Mouse (Mus musculus): Measurements from ENCODE around the gene Gm10639. TPM values are rescaled to one million over a fixed set of nuclear protein-coding genes. Genes with fewer than 3 reads are reported as not detected.
"Not testable (repeated sequence)": the region's sequence is repeated elsewhere in the genome, so short reads cannot be mapped to it uniquely, and the experiment has no call there.

Gm10639 gene
- polyA plus RNA-seq, 1 experiment from 2014 or later, result not detected

GRCm38 (mm10) chr9:78298232-78298631 is 8.5 kb downstream of the Gm10639 start:
- no peak for ATAC-seq (ENCODE audit: insufficient read depth)
- H3K27me3 ChIP-seq, result no peaks in the 10 kb centered on the region
- no peaks in the 10 kb centered on the region for H3K9me3 ChIP-seq (replicated peaks)
- 61% methylated on average over 1 of the region's 1 CpGs for WGBS (ENCODE audit: insufficient replicate concordance)
- H3K4me3 ChIP-seq (replicated peaks), result no peak overlapping the region
- H3K4me1 ChIP-seq (replicated peaks), result no peaks in the 10 kb centered on the region
- no peaks in the 10 kb centered on the region for H3K36me3 ChIP-seq (replicated peaks)
- H3K9ac ChIP-seq, result no peak overlapping the region
- H3K27ac ChIP-seq (replicated peaks), result no peak overlapping the region
- no peak overlapping the region for H3K4me2 ChIP-seq

GRCm38 (mm10) chr9:78299143-78299542 is 9.4 kb downstream of the Gm10639 start:
- H3K9me3 ChIP-seq (replicated peaks); H3K4me1 ChIP-seq (replicated peaks); H3K4me3 ChIP-seq (replicated peaks); H3K4me2 ChIP-seq; H3K27me3 ChIP-seq; H3K27ac ChIP-seq (replicated peaks); ATAC-seq (ENCODE audit: insufficient read depth); H3K9ac ChIP-seq; H3K36me3 ChIP-seq (replicated peaks): not testable (repeated sequence)
- 38% methylated on average over 1 of the region's 1 CpGs for WGBS (ENCODE audit: insufficient replicate concordance)

GRCm38 (mm10) chr9:78308122-78308521 is 18.4 kb downstream of the Gm10639 start:
- not testable (repeated sequence) for H3K9ac ChIP-seq; ATAC-seq (ENCODE audit: insufficient read depth); H3K9me3 ChIP-seq (replicated peaks); H3K27ac ChIP-seq (replicated peaks); H3K27me3 ChIP-seq; H3K4me2 ChIP-seq; H3K4me3 ChIP-seq (replicated peaks); H3K4me1 ChIP-seq (replicated peaks); H3K36me3 ChIP-seq (replicated peaks)
- 39% methylated on average over 3 of the region's 3 CpGs for WGBS (ENCODE audit: insufficient replicate concordance)

DNA sequence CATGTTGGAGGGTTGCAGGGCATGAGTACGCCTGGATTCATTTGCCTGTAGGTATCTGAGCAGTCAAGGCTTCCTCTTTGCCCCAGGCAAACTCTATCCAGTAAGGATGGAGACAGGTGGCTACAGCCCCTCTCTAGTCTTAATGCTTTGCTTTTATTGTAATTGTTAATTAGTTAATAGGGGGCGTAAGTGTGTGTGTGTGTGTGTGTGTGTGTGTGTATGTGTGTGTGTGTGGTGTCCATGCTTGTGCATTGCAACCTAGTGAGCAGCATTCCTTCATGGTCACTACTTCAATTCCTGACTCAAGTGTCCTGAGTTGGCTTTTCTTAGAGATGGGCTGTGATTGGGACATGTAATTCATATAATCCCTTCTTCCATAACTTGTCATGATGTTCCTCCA is 25.0 kb downstream of the Gm10639 start, which contains the start of gene Omt2a:
Gene Omt2a (minus strand): TSS at position 101 of the 400 bp plus-strand sequence.
- H3K4me1 ChIP-seq (replicated peaks), result no peaks in the 10 kb centered on the region
- no peak within 1 kb of the TSS for H3K27ac ChIP-seq (replicated peaks)
- ATAC-seq (ENCODE audit: insufficient read depth), result no peak
- H3K27me3 ChIP-seq, result no peaks in the 10 kb centered on the region
- 57% methylated on average over 2 of the region's 2 CpGs for WGBS (ENCODE audit: insufficient replicate concordance)
- no peak within 1 kb of the TSS for H3K9ac ChIP-seq
- no peaks in the 10 kb centered on the region for H3K36me3 ChIP-seq (replicated peaks)
- H3K4me2 ChIP-seq, result no peak within 1 kb of the TSS
- H3K4me3 ChIP-seq (replicated peaks), result no peak within 1 kb of the TSS
- H3K9me3 ChIP-seq (replicated peaks), result no peaks in the 10 kb centered on the region

GRCm38 (mm10) chr9:78319499-78319898 is 29.8 kb downstream of the Gm10639 start:
- Histone ChIP-seq H3K27ac (replicated peaks) (no peak overlapping the region), H3K4me3 (replicated peaks) (no peak overlapping the region), H3K36me3 (replicated peaks) (no peaks in the 10 kb centered on the region), H3K9me3 (replicated peaks) (no peaks in the 10 kb centered on the region), H3K27me3 (no peaks in the 10 kb centered on the region), H3K4me2 (no peak overlapping the region), H3K9ac (no peak overlapping the region), H3K4me1 (replicated peaks) (no peaks in the 10 kb centered on the region)
- WGBS (ENCODE audit: insufficient replicate concordance), result 13% methylated on average over 1 of the region's 1 CpGs
- no peak for ATAC-seq (ENCODE audit: insufficient read depth)

DNA sequence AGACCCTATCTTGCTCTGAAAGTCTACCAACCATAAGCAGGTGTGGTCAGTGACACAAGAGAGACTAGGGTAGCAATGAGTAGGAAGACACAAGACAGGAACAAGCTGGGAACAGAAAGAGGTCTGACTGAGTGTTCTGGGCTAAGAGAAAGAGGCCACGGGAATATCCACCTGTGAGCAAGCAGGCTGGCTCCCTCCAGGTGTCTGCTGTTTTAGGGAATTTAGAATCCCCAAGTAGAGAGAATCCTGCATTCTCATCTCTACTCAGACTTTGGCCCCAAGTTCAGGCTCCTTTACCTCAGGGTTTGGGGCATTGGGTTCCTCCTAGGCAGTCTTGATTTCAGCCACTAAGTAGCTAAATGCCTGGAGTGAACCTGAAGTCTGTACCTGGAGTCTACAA is 37.6 kb downstream of the Gm10639 start, which contains the start of gene Omt2b:
Gene Omt2b (plus strand): TSS at position 301 of the 400 bp plus-strand sequence.
- not testable (repeated sequence) for H3K27ac ChIP-seq (replicated peaks); H3K9me3 ChIP-seq (replicated peaks); H3K4me3 ChIP-seq (replicated peaks); H3K4me1 ChIP-seq (replicated peaks); H3K9ac ChIP-seq; H3K27me3 ChIP-seq; ATAC-seq (ENCODE audit: insufficient read depth); H3K4me2 ChIP-seq; H3K36me3 ChIP-seq (replicated peaks)
- WGBS (ENCODE audit: insufficient replicate concordance), result 56% methylated on average over 1 of the region's 1 CpGs

DNA sequence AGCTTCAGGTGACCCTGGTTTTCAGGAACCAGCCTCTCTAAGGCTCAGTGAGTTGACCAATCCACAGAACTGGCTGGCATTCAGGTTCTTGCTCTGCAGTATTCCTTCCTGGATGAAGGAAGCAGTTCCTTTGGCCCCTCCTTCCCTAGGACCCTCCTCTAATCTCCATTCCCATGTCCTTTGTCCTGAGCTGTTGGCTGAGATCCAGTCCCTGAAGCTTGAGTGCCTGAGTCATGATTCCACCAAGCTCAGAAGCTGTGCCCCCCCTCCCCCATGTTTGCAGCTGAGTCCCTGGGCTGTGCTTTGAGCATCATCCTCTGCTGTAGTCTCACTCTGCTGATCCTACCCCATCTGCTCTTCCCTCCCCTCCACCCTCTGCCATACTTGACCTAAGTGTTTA is 47.3 kb downstream of the Gm10639 start:
- not testable (repeated sequence) for H3K9me3 ChIP-seq (replicated peaks); ATAC-seq (ENCODE audit: insufficient read depth); H3K4me2 ChIP-seq; H3K4me1 ChIP-seq (replicated peaks); H3K9ac ChIP-seq; H3K27me3 ChIP-seq; H3K36me3 ChIP-seq (replicated peaks); H3K4me3 ChIP-seq (replicated peaks); H3K27ac ChIP-seq (replicated peaks)

DNA sequence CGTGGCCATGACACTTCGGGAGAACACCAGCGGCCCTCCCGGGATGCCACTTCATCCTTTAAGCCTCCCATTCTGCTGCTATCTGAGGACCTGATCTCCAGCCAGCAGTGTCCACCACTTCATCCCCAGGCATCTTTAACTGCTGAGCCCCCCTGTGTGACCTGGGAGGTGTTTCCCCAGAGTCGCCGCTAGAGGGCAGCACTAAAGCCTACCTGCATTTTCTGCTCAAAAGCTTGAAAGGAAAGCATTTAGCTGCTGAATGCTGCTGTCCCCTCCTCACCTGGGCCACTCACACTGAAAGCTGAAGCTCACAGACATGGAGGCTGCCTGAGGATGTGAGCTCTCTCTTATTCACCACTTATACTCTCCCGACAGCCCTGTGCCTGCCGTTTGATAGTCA is 50.6 kb downstream of the Gm10639 start:
- ATAC-seq (ENCODE audit: insufficient read depth); H3K9ac ChIP-seq; H3K36me3 ChIP-seq (replicated peaks); H3K27ac ChIP-seq (replicated peaks); H3K9me3 ChIP-seq (replicated peaks); H3K4me1 ChIP-seq (replicated peaks); H3K4me3 ChIP-seq (replicated peaks); H3K27me3 ChIP-seq; H3K4me2 ChIP-seq: not testable (repeated sequence)
- 19% methylated on average over 8 of the region's 8 CpGs for WGBS (ENCODE audit: insufficient replicate concordance)

- 68% methylated on average over 4 of the region's 4 CpGs for WGBS (ENCODE audit: insufficient replicate concordance)
- H3K4me2 ChIP-seq; H3K27ac ChIP-seq (replicated peaks): not testable (repeated sequence)
These were observed 52.8 kb downstream of the Gm10639 start for GRCm38 (mm10) chr9:78342494-78342893.

DNA sequence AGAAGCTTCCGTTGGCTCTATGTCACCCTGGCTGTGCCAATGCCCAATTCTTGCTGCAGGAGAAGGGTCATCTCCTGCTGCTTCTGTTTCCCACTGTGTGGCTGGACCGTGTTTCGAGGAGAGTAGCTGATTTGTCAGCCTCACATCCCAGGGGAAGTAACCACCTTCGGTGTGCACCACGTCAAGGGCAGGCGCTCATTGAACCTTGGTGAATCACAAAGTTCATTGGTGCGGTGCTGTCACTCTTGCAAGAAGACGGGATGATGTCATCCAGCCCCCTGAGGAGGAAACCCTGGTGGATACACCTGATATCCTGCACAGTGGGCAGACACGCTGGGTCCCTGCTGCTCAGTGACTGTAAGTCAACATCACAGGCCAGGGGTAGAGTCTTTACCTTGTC is 53.3 kb downstream of the Gm10639 start:
- WGBS (ENCODE audit: insufficient replicate concordance), result 63% methylated on average over 9 of the region's 9 CpGs
- H3K4me1 ChIP-seq (replicated peaks); H3K9me3 ChIP-seq (replicated peaks); H3K36me3 ChIP-seq (replicated peaks); H3K4me3 ChIP-seq (replicated peaks); H3K9ac ChIP-seq; H3K27me3 ChIP-seq; H3K4me2 ChIP-seq; H3K27ac ChIP-seq (replicated peaks); ATAC-seq (ENCODE audit: insufficient read depth): not testable (repeated sequence)

More at GRCm38 (mm10) chr9:78342494-78342893, 52.8 kb downstream of the Gm10639 start:
- H3K27me3 ChIP-seq; ATAC-seq (ENCODE audit: insufficient read depth); H3K4me1 ChIP-seq (replicated peaks); H3K4me3 ChIP-seq (replicated peaks); H3K9me3 ChIP-seq (replicated peaks); H3K36me3 ChIP-seq (replicated peaks); H3K9ac ChIP-seq: not testable (repeated sequence)

DNA sequence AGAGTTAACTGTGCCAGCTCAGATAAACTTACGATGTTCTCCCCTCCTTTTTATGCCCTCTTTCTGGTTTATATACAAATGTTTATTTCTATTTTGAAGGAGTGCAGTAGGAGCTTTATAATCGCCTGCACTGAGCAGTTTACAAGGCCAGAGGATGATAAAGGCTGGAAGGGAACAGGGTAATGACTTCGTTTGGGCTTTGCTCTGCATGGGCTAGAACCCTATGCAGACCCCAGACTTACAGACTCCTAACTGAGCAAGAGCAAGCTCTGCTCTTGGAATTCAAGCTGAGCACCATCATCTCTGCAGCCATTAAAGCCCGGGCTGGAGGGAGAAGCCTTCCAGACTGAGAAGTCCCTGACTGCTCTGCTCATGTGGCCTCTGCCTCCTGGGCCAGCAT is 55.5 kb downstream of the Gm10639 start:
- H3K4me2 ChIP-seq; H3K36me3 ChIP-seq (replicated peaks); H3K9ac ChIP-seq; H3K4me3 ChIP-seq (replicated peaks); ATAC-seq (ENCODE audit: insufficient read depth); H3K27ac ChIP-seq (replicated peaks); H3K9me3 ChIP-seq (replicated peaks); H3K4me1 ChIP-seq (replicated peaks); H3K27me3 ChIP-seq: not testable (repeated sequence)
- WGBS (ENCODE audit: insufficient replicate concordance), result 35% methylated on average over 4 of the region's 4 CpGs

DNA sequence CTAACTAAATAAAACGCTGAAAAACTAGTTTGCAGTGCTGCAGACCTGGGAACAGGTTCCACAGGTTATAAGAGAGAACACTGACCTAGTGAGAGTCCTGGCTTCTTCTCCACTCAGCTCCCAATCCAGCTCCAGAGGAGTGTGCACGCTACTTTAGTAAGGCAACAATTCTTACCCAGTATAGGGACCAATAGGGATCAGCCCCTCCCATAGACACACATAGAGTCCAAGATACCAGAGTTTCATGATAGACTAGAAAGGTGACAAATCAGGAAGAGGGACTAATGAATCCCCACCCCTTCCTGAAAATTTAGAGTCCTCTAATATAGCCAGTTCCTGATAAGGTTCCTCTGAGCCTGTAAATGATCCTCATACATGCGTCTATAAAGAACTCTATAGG is 57.3 kb downstream of the Gm10639 start:
- ATAC-seq (ENCODE audit: insufficient read depth), result no peak
- no peaks in the 10 kb centered on the region for H3K9me3 ChIP-seq (replicated peaks)
- H3K4me3 ChIP-seq (replicated peaks), result no peak overlapping the region
- H3K9ac ChIP-seq, result no peak overlapping the region
- H3K27ac ChIP-seq (replicated peaks), result no peak overlapping the region
- H3K4me2 ChIP-seq, result no peak overlapping the region
- H3K36me3 ChIP-seq (replicated peaks), result no peaks in the 10 kb centered on the region
- WGBS (ENCODE audit: insufficient replicate concordance), result 38% methylated on average over 3 of the region's 3 CpGs
- no peaks in the 10 kb centered on the region for H3K27me3 ChIP-seq
- no peaks in the 10 kb centered on the region for H3K4me1 ChIP-seq (replicated peaks)

All from liver, embryonic 15.5 days (tissue).